Mouse (Mus musculus) testis, postnatal 10 days (tissue): ENCODE measurements at regions not wholly inside any gene's neighbourhood (a gene's known extent, or its start where the extent isn't known, plus 50 kb on each side); places are given as distances from the start of the nearest gene placed in this dataset.
"Not testable (repeated sequence)": the region's sequence is repeated elsewhere in the genome, so short reads cannot be mapped to it uniquely, and the experiment has no call there.

ENCODE experiments used
- DNase-seq: peaks from one replicate; pipeline ENCODE4 v3.0.0; 2021; ENCODE audit warnings: low spot score

DNA sequence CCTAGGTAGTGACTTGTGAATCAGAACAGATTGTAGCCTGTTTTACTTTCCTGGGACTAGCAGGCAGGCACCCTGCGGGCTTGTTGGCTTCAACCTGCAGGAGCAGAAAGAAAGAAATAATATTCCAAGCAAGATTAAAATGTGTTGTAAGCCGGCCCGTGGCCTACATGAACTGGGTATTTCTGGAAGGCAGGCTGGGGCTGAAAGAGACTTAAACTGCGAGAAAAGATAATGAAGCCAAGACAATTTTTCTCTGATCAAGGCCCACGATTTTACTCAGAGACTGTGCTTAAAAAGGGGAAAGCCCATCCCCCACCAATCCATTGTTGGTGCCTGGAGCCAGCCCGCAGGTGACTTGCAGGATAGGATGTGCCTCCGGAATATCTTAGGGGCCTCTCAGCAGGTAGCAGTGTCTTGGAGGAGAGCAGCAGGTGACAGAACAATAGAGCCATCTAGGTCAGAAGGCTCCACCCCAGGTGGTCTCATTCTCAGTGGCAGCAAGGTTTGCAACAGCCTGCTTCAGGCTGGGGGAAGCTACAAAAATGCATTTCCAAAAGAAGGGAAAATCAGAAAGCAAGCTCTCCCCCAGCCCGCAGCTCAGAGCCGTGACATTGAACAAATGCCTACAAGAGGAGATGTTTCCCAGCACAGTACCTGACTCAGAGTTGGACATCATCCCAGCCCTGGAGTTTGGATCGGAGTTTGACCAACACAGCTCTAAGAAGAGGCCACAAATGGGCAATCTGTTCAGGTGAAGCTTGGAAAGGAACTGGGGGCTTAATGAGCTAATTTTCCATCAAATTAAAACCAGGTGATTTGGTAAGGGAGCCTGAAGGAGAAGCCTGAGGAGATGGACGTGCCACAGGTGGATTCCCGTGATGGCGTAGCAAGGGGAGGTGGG lies 121.4 kb upstream of the Slc1a3 start:
- DNase-seq: no peak

DNA sequence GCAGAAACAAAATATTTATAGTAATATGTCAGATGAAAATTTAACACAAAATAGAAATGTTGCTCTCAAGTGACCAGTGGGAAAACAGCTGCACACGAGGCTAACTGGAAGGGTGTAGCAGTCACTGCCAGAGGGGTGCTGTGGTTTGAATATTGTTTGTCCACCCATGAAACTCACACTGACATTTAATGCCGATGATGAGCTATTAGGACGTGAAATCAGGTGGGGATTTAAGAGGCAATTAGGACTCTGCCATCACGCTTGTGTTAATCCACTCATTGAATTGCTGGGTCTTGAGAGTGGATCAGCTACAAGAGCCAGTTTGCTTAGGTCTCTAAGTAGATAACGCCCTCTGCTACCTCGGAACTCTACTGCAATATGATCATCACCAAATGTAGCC lies 114.3 kb upstream of the Slc1a3 start:
- no peak for DNase-seq

DNA sequence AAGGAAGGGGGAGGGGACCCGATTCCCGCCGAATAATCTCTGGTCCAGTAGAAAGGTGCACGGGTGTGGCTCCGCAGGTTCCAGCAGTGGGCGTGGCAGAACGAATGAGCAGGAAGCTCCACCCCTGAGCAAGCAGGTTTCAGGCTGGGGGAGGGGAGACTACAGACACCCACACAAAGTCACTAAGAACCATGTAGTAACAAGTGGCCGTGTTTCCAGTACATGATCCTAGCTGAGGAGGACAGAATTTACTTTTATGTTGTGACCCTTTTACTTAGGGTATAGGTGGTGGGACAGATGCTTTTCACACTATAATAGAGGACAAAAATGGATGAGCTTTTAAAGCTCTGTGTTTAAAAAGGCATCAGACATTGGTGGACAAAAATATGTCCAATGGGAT lies 112.2 kb upstream of the Slc1a3 start:
- not testable (repeated sequence) for DNase-seq

DNA sequence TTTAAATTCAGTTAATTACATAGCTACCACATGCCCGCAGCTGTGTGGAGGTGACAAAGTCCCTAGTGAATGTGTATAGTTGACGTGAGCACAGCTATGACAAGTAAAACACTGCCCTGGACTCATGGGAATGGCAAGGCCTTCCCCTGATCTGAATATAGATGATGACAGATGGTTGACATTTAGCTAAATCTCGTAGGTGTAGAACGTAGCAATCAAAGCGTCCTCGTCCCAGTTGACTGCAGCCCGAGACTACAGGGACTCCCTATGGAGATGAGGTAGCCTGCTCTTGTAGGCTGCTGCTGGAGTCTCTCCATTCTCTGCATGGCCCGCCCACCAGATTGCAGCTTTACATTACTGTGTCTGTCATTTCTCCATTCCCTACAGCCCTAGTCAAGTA lies 107.0 kb upstream of the Slc1a3 start:
- DNase-seq: no peak

DNA sequence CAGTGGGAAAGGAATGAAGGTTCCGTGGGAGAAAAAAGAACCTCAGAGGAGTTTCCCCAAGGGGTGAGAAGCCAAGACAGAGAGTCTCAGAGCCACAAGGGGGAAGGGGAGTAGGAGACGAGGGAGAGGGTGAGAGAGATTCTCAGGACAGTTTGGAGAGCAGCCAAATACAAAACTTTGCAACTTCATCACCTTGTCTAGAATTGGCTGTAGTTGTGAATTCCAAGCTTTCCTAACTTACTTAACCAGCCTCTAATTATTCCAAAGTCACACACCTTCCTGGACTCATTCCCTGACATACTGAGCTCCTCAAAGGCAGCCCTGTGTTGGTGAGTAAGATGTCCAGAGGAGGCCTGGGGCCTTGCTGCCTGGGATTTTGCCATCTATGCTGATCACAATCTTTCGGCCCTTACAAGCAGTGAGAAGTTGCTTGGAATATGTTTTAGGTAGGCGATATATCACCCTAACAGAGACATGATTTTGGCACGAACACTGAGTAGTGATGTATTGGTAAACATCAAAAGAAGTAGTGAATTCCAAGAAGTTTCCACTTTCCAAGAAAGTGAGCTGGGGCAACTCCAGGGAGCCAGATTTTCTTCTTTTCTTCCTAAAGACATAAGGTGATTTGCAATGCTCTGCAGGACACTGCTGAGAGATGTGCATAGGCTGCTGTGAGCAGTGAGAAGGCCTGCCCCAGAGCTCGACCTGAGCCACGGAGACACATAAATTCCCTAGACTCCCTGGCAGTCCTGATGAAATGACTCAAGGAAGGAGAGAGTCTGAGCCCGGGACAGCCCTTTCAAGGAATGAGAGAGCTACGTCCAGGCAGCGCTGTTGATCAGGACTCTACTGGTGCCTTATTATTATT lies 106.2 kb upstream of the Slc1a3 start:
- no peak for DNase-seq

DNA sequence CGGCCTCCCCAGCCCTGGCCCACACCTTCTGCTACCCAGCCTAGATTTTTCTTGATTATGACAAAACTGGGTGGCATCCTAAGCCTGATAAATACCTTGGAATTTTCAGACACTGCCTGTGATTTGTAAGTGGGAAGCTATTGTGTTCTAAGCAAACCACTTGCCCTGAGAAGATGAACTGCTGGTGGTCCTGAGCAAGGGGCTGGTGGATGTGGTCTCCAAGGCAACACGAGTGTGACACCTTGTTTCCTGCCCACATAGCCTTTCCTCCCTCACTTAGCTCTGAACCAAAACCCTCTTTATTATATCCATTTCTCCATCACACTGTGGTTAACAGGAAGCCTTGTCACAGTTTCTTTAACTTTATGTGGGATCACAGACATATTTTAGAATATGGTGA lies 105.4 kb upstream of the Slc1a3 start:
- no peak for DNase-seq

- DNase-seq: no peak
Measured at GRCm38 (mm10) chr15:8815277-8815676, 104.7 kb upstream of the Slc1a3 start.

DNA sequence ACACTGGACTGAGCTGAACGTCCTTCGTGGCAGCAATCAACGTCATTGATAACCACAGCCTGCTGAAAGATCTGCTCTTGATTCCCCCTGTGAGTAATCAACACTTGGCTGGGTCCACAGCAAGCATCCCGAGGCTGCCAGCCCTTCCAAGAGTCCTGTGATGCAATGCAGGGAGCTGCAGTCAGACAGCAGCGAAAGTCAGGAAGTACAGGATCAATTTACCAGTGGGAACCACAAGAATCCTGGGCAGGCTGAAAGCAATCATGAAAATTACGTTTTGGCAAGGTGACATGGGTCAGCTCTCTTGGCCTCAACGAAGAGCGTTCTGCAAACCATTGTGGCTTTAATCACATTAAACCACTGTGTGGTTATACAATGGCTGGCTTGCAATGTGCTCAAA lies 95.8 kb upstream of the Slc1a3 start:
- no peak for DNase-seq

DNA sequence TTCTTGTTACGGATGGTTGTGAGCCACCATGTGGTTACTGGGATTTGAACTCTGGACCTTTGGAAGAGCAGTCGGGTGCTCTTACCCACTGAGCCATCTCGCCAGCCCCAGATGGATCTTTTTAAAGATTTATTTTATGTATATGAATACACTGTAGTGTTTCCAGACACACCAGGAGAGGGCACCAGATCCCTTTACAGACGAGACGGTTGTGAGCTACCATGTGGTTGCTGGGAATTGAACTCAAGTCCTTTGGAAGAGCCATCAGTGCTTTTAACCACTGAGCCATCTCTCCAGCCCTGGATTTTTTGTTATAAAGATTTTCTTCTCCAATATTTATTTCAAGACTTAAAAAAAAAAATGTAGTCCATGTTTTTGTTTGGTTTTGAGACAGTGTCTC lies 95.0 kb upstream of the Slc1a3 start:
- DNase-seq: not testable (repeated sequence)

DNA sequence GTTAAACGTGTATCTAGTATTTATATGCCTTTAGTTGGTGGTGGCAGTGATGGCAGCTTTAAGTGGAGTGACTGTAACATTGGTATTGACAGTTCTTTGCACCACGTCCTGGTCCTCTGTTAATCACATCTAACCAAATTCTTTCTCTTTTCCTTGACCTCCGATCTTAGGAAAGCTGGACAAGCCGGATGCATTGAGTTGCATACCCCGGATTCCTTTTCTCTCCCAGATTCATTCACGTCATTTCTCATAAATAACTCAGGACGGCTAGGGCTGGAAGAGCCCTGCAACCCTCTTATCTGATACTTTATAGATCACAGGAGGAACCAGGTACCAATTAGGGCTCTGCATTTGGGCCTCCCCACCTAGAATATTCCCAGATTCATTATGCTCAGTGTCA lies 91.5 kb upstream of the Slc1a3 start:
- no peak for DNase-seq

GRCm38 (mm10) chr15:8797015-8797414 lies 86.5 kb upstream of the Slc1a3 start:
- peak; percentile 42 for DNase-seq

- no peak for DNase-seq
Measured at GRCm38 (mm10) chr15:8792106-8792505, 81.5 kb upstream of the Slc1a3 start.

DNA sequence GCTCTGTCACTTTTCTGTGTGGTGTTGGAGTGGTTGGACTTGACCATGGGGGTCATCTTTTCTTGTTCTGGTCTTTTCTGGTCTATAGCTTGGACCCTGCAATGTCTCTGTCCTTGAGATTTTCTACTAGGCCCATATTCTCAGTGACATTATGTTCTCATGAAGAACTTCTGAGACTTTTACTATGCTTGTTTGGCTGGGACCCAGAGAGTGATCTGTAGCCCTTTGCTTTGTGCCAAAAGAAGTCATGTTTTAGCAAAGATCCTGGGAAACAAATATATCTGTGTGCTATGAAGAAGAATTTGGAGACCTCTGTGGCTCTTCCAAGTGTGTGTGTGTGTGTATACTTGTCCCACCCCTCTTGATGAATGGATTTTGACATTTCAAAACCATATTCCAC lies 79.4 kb upstream of the Slc1a3 start:
- DNase-seq: peak; percentile 43

- no peak for DNase-seq
Measured at GRCm38 (mm10) chr15:8789000-8789399, 78.4 kb upstream of the Slc1a3 start.

- DNase-seq: no peak
Measured at GRCm38 (mm10) chr15:8785537-8785936, 75.0 kb upstream of the Slc1a3 start.

GRCm38 (mm10) chr15:8783567-8783966 lies 73.0 kb upstream of the Slc1a3 start:
- no peak for DNase-seq

GRCm38 (mm10) chr15:8783036-8783435 lies 72.5 kb upstream of the Slc1a3 start:
- no peak for DNase-seq

GRCm38 (mm10) chr15:8782131-8782507 lies 71.6 kb upstream of the Slc1a3 start:
- DNase-seq: no peak

DNA sequence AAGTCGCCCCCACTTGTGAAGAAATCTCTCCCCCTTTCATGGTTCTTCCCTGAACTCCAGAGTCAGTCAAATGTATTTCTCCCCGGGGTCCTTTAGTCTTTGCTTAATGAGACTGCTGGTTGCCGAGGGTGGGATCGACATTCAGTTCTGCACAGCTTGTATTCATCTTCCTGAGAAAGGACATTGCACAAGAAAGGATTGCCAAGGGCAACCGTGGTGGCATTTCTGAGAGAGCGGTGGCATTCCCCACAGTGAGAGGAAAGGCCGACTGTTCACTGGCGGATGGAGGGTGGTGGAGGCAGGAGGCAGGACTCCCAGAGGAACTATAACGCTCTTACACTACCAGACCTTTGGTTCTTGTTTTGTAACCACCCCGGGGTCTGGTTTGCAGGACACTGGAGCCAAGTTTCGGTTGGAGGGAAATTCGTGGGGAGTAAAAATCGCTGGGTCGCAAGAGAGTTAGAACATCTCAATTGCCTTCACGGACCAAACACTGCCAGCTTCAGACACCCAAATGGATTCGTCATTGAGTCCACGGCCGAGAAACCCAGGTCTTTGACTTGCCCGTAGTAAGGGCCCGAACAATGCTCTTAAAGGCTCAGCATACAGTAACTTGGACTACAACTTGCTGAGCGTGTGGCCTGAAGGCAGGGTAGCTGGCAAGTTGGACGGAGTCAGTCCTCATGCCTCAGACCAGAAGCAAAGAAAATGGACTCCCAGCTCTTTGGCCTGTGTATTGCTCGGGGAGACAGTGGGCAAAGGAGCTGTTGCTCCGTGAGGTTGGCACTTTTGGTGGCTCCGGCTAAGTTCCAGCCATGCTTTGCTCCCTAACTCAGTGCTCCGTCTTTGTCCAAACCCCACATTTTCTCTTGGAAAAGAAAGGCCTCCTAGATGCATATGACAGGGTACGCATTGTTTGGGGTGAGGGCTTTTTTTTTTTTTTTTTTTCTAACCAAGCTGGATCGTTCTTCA lies 70.9 kb upstream of the Slc1a3 start:
- no peak for DNase-seq

DNA sequence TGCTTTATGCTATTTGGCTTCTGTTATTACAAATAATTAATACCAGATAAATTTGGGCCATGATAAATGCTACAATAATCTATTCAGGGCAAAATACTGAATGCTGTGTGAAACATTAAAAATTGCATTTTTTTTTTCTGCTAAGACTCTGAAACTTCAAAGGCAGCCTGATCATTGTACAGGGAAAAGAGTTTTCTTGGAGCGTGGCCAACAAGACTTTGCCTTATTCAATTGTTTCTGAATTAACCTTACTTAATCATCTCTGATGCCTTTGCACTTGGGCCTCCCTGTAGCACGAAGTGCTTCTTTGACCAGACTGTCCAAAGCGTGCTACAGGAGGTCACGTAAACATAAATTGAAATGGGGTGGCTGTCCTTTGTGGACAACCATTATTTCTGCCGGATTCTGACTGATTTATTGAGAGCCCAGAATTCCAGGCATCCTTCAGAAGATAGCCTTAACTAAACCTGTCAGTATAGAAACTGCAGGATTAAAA lies 69.9 kb upstream of the Slc1a3 start:
- no peak for DNase-seq

DNA sequence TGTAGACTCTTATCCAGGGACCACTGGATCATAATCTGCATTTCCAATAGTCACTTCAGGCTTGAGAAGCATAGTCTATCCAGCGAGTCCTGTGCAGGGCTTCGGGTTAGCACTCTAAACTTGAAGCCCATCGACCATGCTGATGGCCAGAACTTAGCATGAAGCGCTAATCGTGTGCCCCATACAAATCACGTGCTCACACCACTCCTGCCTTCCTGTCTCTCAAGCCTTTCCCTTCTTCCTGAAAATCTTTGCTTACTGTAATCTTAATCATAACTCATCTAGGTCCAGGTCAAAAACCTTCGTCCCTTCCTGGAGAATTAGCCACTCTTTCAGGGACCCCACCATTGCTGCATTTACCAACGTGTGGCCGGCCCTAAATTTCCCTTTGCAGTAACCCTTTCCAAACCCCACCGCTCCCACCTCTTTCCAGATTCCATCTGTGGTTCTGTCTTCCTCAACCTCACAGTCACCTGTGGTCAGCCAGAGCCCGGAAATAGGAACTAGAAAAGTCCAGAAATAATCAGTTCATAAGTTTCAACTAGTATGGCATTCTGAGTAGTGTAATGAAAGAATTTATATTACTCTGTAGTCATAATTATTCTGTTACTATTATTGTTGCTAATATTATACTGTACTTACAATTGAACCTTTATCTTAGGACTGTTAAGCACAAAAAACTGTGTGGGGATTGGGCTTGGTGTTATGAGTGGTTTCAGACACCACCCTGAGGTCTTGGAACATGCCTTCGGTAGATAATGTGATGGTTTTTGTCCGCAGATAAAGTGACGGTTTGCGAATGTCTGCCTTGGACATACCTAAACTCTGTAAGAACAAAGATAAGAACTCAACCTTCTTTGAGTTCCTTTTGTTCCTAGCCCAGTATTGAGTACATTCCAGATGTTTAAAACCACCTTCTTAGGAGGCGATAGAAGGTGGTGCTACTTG lies 57.3 kb upstream of the Slc1a3 start:
- DNase-seq: no peak
